Mouse (Mus musculus) myocyte (in vitro differentiated cells): ENCODE measurements around the gene Ikbip. TPM values are rescaled to one million over a fixed set of nuclear protein-coding genes. Genes with fewer than 3 reads are reported as not detected.

Experiments used
- H3K27me3 ChIP-seq: one replicate; pipeline ENCODE4 v1.6.1; 2011; ENCODE audit not compliant: control insufficient read depth, insufficient read depth, insufficient read length
- H3K36me3 ChIP-seq: one replicate; pipeline ENCODE4 v1.6.1; 2011; ENCODE audit not compliant: control insufficient read depth, insufficient read depth
- H3K4me2 ChIP-seq: one replicate; pipeline ENCODE4 v1.6.1; 2011; ENCODE audit warnings: low read depth, control low read depth
- H3K4me3 ChIP-seq: one replicate; pipeline ENCODE4 v1.5.1; 2011; ENCODE audit warnings: mild to moderate bottlenecking, control low read depth, moderate library complexity
- H3K79me2 ChIP-seq: one replicate; pipeline ENCODE4 v1.6.1; 2011; ENCODE audit not compliant: control insufficient read depth, insufficient read depth
- H3ac ChIP-seq: one replicate; pipeline ENCODE4 v1.6.1; 2011; ENCODE audit not compliant: control insufficient read depth, insufficient read length
- CEBPB ChIP-seq: IDR thresholded peaks from 2 replicates; pipeline ENCODE4 v1.6.1; 2011; ENCODE audit warnings: mild to moderate bottlenecking, moderate library complexity; ENCODE audit not compliant: poor library complexity, insufficient read depth, severe bottlenecking
- E2F4 ChIP-seq: IDR thresholded peaks from one replicate; pipeline ENCODE4 v1.6.1; 2011; ENCODE audit warnings: mild to moderate bottlenecking, control low read depth, moderate library complexity; ENCODE audit not compliant: insufficient read depth
- MAX ChIP-seq: IDR thresholded peaks from one replicate; pipeline ENCODE4 v1.6.1; 2011; ENCODE audit warnings: low read depth, mild to moderate bottlenecking, control low read depth
- MYOD1 ChIP-seq, 3 experiments: IDR thresholded peaks; one replicate each; pipeline ENCODE4 v1.6.1; 2011; ENCODE audit warnings: control low read depth in 2 of 3, low read depth in 2 of 3, mild to moderate bottlenecking in 2 of 3, moderate library complexity in 1 of 3; ENCODE audit not compliant: insufficient read length in 2 of 3, control insufficient read depth in 1 of 3
- MYOG ChIP-seq, 3 experiments: IDR thresholded peaks; one replicate each; pipeline ENCODE4 v1.6.1; 2011; ENCODE audit warnings: control low read depth in 2 of 3, low read depth in 2 of 3, mild to moderate bottlenecking in 2 of 3; ENCODE audit not compliant: insufficient read length in 2 of 3, control insufficient read depth in 1 of 3, insufficient read depth in 1 of 3
- POLR2A ChIP-seq: IDR thresholded peaks from one replicate; pipeline ENCODE4 v1.6.1; 2011; ENCODE audit warnings: low read depth, mild to moderate bottlenecking, control low read depth, moderate library complexity; ENCODE audit not compliant: insufficient read length
- POLR2AphosphoS2 ChIP-seq: IDR thresholded peaks from one replicate; pipeline ENCODE4 v1.6.1; 2011; ENCODE audit warnings: low read depth, control low read depth; ENCODE audit not compliant: insufficient read length
- REST ChIP-seq: IDR thresholded peaks from one replicate; pipeline ENCODE4 v1.6.1; 2011; ENCODE audit warnings: mild to moderate bottlenecking, control low read depth, moderate library complexity; ENCODE audit not compliant: insufficient read depth, insufficient read length
- SRF ChIP-seq: IDR thresholded peaks from one replicate; pipeline ENCODE4 v1.6.1; 2011; ENCODE audit warnings: low read depth; ENCODE audit not compliant: control insufficient read depth, insufficient read length
- TCF12 ChIP-seq: IDR thresholded peaks from one replicate; pipeline ENCODE4 v1.6.1; 2011; ENCODE audit warnings: mild to moderate bottlenecking, control low read depth; ENCODE audit not compliant: poor library complexity, insufficient read depth, severe bottlenecking
- TCF3 ChIP-seq: IDR thresholded peaks from one replicate; pipeline ENCODE4 v1.6.1; 2011; ENCODE audit warnings: low read depth, control low read depth; ENCODE audit not compliant: insufficient read length
- USF1 ChIP-seq: IDR thresholded peaks from one replicate; pipeline ENCODE4 v1.6.1; 2011; ENCODE audit warnings: low read depth, mild to moderate bottlenecking, control low read depth, moderate library complexity
- polyA plus RNA-seq: library from polyadenylated mRNA; unstranded; fragments of >200 nt; fragmentation: generic; extraction: Trizol; gene quantifications from one replicate; pipeline ENCODE4 v1.2.1, GENCODE M21; 2012; ENCODE audit warnings: missing spikeins

The Ikbip gene
- polyA plus RNA-seq, 1 experiment: 12.6 TPM

DNA sequence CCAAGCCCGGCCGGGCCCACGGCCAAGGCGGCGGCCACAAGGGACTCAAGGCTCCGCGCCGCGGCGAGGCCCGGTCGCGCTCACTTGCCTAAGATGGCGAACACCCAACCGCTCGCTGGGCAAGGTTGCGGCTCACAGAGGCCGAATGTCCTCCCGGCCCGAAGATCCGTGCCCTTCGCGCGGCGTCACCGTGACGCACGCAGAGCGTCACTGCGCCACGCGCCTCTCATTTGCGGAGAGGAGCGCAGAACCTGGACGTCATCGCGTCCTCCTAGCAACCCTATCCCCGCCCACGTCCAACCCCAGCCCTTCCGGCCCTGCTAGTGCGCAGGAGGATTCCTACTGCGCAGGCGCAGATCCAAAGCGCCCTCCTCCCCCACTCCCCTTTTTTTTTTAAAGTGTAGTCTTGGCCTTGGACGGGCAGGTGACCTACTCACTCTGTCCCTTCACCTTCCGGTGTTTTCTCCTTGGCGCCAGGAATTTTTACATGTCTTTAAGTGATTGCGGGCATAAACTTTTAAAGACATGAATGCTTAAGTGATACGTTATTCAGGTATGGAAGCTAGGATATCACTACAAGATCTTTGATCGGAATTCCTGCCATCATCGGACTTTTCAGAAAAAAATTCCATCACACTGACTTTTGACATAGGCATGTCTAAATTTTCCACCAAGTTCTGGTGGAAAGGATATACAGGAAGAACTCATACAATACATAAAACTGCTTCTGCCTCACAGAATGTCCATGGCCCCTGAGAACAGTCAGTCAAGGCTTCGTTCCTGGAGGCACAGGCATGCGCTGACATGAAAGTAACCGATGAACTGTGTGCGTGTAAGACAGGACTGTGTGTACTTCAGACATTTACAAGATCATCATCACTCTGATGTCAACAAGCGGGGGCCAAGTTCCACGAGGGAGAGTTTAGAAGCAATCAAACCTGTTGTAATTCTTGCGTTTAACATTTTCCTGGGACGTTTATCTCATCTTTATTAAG, 41.4 kb downstream of the Ikbip start, which contains the start of gene Slc25a3:
TSS of gene Slc25a3 (minus strand) at position 232 of the 995 bp plus-strand sequence.
- H3K79me2 ChIP-seq: peaks cover 39% of the 10 kb centered on the region
- no peak for TF ChIP-seq TCF12
- TF ChIP-seq E2F4: no peak
- TF ChIP-seq SRF: peak; percentile 86
- TF ChIP-seq MYOD1 (IDR thresholded peaks at IDR 0.05; ENCODE audit: control insufficient read depth in 1 of 3, insufficient read length in 2 of 3, low read depth in 2 of 3): peak in 1 of 3 experiments; percentile 2
- peak; percentile 100 for TF ChIP-seq POLR2A
- TF ChIP-seq POLR2AphosphoS2: peak; percentile 100
- TF ChIP-seq TCF3: no peak
- peaks cover 27% of the 10 kb centered on the region for H3K36me3 ChIP-seq
- H3K27me3 ChIP-seq: no peaks in the 10 kb centered on the region
- H3ac ChIP-seq: peak within 1 kb of the TSS; percentile 71
- peak within 1 kb of the TSS; percentile 90 for H3K4me2 ChIP-seq
- H3K4me3 ChIP-seq: peak within 1 kb of the TSS; percentile 80

DNA sequence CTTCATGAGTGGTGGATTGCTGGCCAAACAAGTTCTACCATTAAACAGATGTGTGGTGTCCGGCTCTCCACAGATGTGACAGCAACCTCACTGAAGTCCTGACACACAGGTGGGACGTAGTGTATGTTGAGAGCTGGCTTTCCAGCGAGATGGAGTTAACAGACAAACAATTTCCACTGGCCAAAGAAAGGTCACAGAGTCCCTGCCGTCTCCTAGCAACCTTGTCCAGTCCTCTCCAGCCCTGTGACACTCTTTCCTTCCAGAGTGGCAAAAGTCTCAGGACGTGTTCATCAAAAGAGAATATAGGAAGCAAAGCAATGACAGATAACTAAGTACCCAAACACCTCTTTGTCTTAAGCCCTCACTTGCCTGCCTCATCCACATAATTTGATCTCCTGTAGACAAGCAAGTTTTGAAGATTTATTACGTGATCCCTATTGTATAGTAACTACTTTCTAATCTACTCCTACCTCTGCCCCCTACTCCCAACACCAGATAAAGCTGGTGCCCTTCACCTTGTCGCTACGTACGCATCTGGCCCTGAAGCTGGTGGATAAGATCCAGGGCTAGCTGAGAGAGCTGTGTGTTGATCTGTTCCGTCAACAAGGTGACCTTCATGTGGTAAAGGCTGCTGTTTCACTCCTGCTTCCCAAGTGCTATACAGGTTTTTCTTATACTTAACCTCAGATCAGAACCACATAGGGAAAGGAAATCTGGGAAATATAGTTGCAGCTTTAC, 44.0 kb downstream of the Ikbip start:
- peaks cover 3% of the 10 kb centered on the region for H3K36me3 ChIP-seq
- TF ChIP-seq TCF12 (no peak), CEBPB (no peak), MAX (no peak), POLR2AphosphoS2 (no peak), SRF (no peak), POLR2A (no peak), MYOD1 (IDR thresholded peaks at IDR 0.05; ENCODE audit: control insufficient read depth in 1 of 3, insufficient read length in 2 of 3, low read depth in 2 of 3) (no peak), USF1 (no peak), REST (no peak), MYOG (IDR thresholded peaks at IDR 0.05; ENCODE audit: control insufficient read depth in 1 of 3, insufficient read depth in 1 of 3, insufficient read length in 2 of 3, low read depth in 2 of 3) (no peak), TCF3 (no peak), E2F4 (no peak)
- H3K4me2 ChIP-seq: no peak overlapping the region
- H3K4me3 ChIP-seq: no peak overlapping the region
- no peak overlapping the region for H3ac ChIP-seq
- H3K79me2 ChIP-seq: peaks cover 19% of the 10 kb centered on the region
- no peaks in the 10 kb centered on the region for H3K27me3 ChIP-seq

DNA sequence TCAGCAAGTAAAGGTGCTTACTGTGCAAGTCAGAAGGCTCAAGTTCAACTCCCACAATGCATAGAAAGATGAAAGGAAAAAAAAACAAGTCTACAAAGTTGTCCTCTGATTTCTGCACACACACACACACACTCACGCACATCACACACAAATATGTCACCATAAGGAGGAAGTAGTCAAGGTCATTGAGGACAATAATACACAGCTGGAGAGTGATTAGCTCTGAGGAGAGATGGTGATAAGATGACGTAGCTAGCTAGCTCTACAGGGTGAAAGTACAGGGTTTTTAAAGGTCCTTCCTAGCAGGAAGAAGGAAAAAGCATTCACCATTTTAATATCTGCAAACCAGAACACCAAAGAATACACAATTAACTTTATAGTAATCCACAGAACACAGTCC, 44.7 kb downstream of the Ikbip start:
- no peaks in the 10 kb centered on the region for H3K27me3 ChIP-seq

DNA sequence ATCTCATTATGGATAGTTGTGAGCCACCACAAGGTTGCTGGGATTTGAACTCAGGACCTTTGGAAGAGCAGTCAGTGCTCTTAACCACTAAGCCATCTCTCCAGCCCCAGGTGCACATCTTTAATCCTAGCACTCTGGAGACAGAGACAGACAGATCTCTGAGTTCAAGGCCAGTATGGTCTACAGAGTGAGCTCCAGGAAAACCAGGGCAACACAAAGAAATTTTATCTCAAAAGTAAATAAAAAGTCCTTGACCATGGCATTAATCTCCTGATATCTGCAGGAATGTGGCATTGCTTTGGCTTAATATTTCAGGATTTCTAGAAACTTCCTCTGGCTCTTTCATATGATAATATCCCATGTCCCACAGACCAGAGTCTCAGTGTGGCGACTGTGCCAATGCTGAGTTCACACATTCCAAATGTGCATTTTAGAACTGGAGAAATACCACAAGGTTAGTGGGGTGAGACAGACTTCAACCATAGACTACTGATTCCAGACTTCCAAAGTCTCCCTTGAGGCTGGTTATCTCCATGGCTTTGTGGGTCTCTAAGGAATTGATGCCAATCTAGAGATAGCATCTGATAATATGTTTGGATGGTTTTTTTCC, 45.9 kb downstream of the Ikbip start:
- no peak overlapping the region for H3K4me2 ChIP-seq
- H3K36me3 ChIP-seq: no peaks in the 10 kb centered on the region
- peaks cover under 1% of the 10 kb centered on the region for H3K79me2 ChIP-seq
- H3K4me3 ChIP-seq: no peak overlapping the region
- H3ac ChIP-seq: no peak overlapping the region
- TF ChIP-seq MYOG (IDR thresholded peaks at IDR 0.05; ENCODE audit: control insufficient read depth in 1 of 3, insufficient read depth in 1 of 3, insufficient read length in 2 of 3, low read depth in 2 of 3): no peak
- TF ChIP-seq POLR2AphosphoS2: no peak
- TF ChIP-seq POLR2A: no peak
- no peak for TF ChIP-seq USF1
- TF ChIP-seq REST: no peak
- TF ChIP-seq E2F4: no peak
- TF ChIP-seq MYOD1 (IDR thresholded peaks at IDR 0.05; ENCODE audit: control insufficient read depth in 1 of 3, insufficient read length in 2 of 3, low read depth in 2 of 3): no peak
- TF ChIP-seq MAX: no peak
- H3K27me3 ChIP-seq: no peaks in the 10 kb centered on the region

More for the DNA sequence above, 44.7 kb downstream of the Ikbip start:
- H3ac ChIP-seq: no peak overlapping the region
- H3K4me3 ChIP-seq: no peak overlapping the region
- H3K79me2 ChIP-seq: peaks cover 13% of the 10 kb centered on the region
- TF ChIP-seq MYOD1 (IDR thresholded peaks at IDR 0.05; ENCODE audit: control insufficient read depth in 1 of 3, insufficient read length in 2 of 3, low read depth in 2 of 3) (no peak), MAX (no peak), TCF12 (no peak), REST (no peak), TCF3 (no peak), USF1 (no peak), E2F4 (no peak), SRF (no peak), POLR2A (no peak), MYOG (IDR thresholded peaks at IDR 0.05; ENCODE audit: control insufficient read depth in 1 of 3, insufficient read depth in 1 of 3, insufficient read length in 2 of 3, low read depth in 2 of 3) (no peak), POLR2AphosphoS2 (no peak), CEBPB (no peak)
- no peaks in the 10 kb centered on the region for H3K36me3 ChIP-seq
- H3K4me2 ChIP-seq: no peak overlapping the region
